Mouse (Mus musculus) CD4-positive, CD25-positive, alpha-beta regulatory T cell (primary cell): Measurements from ENCODE around the gene Try10. TPM values are rescaled to one million over a fixed set of nuclear protein-coding genes. Genes with fewer than 3 reads are reported as not detected.

ENCODE experiments used
- polyA plus RNA-seq: library from polyadenylated mRNA; unstranded; fragments of 100-300 nt; shearing (Covaris generic); gene quantifications from one replicate; pipeline ENCODE4 v1.2.1, GENCODE M21; 2017

The Try10 gene
- not detected for polyA plus RNA-seq

DNA sequence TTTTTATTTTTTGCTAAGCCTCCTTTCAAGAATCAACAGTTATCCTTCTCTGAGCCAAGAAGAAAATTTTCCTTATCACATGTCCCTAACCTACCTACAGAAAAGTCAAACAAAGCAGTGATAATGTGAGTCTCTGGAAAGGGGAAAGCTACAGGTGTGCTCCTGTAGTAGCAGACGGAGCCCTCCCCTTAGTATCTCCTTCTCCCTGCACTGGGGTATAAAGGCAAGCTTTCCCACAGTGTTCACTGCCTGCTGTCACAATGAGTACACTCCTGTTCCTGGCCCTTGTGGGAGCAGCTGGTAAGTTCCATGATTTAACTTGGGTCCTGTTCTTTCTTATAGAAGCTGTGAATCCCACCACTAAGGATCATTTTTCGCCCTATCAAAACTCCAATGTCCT, at the start of gene Try10:
Try10 (plus strand) TSS at position 174 of the 400 bp plus-strand sequence.

DNA sequence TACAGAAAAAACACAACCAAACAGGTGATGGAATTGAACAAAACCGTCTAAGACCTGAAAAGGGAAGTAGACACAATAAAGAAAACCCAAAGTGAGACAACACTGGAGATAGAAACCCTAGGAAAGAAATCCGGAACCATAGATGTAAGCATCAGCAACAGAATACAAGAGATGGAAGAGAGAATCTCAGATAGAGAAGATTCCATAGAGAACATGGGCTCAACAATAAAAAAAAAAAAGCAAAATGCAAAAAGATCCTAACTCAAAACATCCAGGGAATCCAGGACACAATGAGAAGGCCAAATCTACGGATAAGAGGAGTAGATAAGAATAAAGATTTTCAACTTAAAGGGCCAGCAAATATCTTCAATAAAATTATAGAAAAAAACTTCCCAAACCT, 37.2 kb upstream of the Try10 start, which contains the start of gene Try5:
Try5 (minus strand) TSS at position 101 of the 400 bp plus-strand sequence.

DNA sequence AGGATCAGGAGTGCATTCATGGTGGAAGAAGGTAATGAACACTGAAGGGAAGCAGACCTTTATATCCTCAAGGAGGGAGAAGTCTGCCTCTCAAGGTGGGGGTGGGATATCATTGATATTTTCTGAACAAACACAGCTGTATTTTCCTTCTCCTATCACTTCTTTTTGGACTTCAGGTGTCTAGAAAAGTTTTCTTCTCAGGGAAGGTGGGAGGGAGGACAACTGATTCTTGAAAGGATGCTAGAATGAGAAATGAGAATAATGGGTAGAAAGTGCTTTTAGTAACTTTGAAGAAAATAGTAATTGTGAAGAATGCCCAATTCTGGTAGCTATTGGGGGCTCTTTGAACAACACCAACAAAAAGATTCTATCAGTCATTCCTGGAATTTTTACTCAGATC, 23.7 kb downstream of the Try10 start, which contains the start of gene Prss3:
Prss3 (minus strand) TSS at position 101 of the 400 bp plus-strand sequence.

DNA sequence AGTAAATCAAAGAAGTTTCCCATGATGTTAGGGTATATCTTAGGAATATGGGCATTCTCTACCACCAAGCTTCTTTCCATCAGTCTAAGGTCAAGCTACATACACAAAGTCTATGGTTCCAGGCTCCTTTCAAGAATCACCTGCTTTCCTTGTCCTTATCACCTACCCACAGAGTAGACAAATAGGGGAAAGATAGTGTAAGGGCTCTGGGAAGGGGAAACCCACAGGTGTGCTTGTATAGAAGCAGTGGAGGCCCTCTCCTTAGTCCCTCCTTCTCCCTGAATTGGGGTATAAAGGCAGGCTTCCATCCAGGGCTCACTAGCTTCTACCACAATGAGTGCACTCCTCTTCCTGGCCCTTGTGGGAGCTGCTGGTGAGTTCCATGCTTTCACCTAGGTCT, 38.2 kb downstream of the Try10 start, which contains the start of gene Gm5771:
Gm5771 (plus strand) TSS at position 301 of the 400 bp plus-strand sequence.

Other genes starting within 250 kb of the Try10 start
- gene Try4, start 51.8 kb upstream of the Try10 start, polyA plus RNA-seq: not detected
- gene Try5, start 37.3 kb upstream of the Try10 start, polyA plus RNA-seq: 0.47 TPM
- not detected for gene Prss3, start 23.6 kb downstream of the Try10 start, polyA plus RNA-seq
- gene Gm5771, start 38.3 kb downstream of the Try10 start, polyA plus RNA-seq: not detected
- not detected for gene Gm10334, start 92.0 kb downstream of the Try10 start, polyA plus RNA-seq
- not detected for gene Prss1, start 104.8 kb downstream of the Try10 start, polyA plus RNA-seq
- gene Prss2, start 167.7 kb downstream of the Try10 start, polyA plus RNA-seq: 2.6 TPM